Mouse (Mus musculus) kidney, postnatal 10 days (tissue): Measurements from ENCODE around the gene Tgds.
"Not testable (repeated sequence)": the region's sequence is repeated elsewhere in the genome, so short reads cannot be mapped to it uniquely, and the experiment has no call there.

Experiments used
- DNase-seq: peaks from one replicate; pipeline ENCODE4 v3.0.0; 2021; ENCODE audit warnings: mixed read lengths

The Tgds gene

GRCm38 (mm10) chr14:118132642-118132977 is at the start of gene Tgds:
TSS of gene Tgds (minus strand) at chr14:118132755.
- peak; percentile 100 for DNase-seq

DNA sequence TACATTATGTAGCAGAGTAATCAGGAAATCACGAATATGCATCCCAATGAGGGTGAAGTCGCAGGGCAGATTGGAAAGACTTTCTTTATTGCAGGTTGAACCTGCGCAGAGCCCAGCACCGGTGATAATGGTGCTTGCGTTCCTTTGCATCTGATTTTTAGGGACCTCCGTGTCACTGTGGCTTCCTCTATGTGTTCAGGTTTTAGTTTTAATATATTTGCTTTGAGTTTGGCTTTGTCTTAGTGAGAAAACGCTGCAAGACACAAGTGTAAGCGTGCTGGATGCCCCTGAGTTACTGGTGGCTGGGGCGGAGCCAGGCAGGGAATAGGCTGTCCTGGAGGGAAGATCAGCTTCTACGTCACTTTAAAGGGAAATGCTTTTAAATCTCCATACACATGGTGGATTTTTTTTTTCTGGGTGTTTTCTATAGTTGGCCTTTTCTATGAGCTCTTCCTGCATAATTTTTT is 48.2 kb upstream of the Tgds start:
- peak; percentile 64 for DNase-seq

DNA sequence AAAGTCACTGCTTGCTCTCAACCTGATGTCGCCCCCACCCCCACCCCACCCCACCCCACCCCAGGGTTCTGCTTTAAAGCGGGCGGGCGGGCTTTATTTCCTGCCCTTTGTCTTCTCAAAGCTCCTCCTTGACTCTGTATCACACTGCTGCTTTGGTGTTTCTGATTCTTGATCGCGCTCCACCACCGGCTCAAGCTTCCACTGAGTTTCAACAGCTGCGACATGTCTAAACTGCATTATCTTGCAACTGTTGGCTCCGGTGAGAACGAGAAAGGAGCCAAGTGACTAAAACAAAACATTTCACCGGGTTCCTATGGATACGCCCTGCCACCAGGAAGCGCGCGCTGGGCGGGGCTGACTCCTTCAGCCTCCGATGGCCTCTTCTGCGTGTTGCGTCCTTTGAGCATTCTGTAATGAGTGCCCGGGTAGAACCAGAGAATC is 47.6 kb upstream of the Tgds start:
- DNase-seq, result peak; percentile 74

- DNase-seq, result no peak
Measured at GRCm38 (mm10) chr14:118179701-118180100, 47.1 kb upstream of the Tgds start.

DNA sequence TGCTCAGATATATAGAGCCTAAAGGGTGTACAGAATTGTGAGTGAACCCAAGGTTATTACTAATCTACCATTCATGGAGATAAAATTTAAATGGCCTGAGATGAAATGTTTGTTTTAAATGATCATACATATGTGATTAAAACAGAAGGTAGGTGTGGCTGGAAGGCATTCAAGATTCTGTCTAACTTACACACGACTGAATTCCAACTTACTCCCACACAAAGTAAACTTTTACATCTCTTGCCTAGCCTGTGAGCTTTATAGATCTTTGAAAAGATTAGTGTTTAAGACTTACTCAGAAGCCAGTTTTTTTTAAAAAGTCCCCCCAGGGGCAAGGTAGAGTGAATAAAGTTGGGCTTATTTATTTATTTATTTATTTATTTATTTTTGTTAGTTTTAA is 46.7 kb upstream of the Tgds start:
- no peak for DNase-seq

GRCm38 (mm10) chr14:118175694-118176085 is 43.1 kb upstream of the Tgds start:
- DNase-seq, result no peak

DNA sequence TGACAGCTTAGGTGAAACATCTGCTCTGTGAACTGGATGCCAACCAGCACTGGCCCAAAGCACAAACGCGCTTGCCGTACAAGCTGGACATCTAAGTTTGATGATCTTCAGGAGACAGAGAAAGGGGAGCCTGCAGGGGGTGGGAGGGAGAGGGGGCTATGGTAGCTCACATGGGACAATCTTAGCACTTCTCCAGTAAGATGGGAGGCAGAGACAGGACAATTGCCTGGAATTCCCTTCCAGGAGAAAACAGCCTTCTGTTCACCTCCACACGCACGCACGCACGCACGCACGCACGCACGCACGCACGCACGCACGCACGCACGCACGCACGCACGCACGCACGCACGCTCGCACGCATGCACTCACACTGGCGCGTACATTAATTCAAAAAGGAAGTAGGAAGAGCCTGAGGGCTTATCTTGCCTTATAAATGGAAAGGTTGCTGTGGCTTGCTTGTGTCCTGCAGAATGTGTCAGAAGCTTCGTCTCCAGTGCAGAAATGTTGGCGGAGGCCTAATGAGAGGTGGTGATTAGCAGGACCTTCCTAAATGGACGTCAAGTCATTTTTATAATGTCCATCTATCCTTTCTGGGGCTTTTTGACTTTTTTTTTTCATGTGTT is 42.6 kb upstream of the Tgds start:
- DNase-seq, result no peak

DNA sequence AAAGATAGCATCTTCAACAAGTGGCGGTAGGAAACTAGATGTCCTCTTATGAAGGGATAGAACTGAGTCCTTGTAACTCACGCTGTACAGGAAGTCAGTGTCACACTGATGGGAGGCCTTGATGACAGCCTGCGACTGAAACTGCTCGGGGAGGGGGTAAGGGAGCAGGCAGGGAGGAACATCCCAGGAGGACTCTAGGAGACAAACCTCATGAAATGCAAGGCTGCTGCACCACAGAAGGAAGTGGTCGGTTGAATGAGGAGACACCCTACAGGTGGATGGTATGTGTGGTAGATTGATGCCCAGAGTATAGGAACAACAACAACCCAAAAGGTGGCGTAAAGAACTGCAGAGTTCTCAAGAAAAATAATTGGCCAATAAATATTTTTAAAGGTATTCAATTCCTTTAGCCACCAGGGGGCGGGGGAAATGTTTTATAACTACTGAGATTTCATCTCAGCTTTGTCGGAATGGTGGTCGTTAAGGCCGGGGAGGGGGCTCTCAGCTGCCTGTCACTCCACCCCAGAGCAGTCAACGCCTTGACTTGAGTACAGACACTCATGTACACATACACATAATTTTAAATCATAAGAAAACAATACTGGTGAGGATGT is 41.1 kb upstream of the Tgds start:
- no peak for DNase-seq

- no peak for DNase-seq
Measured at GRCm38 (mm10) chr14:118168776-118169175, 36.2 kb upstream of the Tgds start.

GRCm38 (mm10) chr14:118162640-118163039 is 30.1 kb upstream of the Tgds start:
- DNase-seq, result no peak

GRCm38 (mm10) chr14:118161751-118162150 is 29.2 kb upstream of the Tgds start:
- no peak for DNase-seq

- peak; percentile 65 for DNase-seq
Measured at GRCm38 (mm10) chr14:118157146-118157545, 24.6 kb upstream of the Tgds start.

GRCm38 (mm10) chr14:118156740-118157139 is 24.2 kb upstream of the Tgds start:
- no peak for DNase-seq

- not testable (repeated sequence) for DNase-seq
Measured at GRCm38 (mm10) chr14:118156056-118156455, 23.5 kb upstream of the Tgds start.

DNA sequence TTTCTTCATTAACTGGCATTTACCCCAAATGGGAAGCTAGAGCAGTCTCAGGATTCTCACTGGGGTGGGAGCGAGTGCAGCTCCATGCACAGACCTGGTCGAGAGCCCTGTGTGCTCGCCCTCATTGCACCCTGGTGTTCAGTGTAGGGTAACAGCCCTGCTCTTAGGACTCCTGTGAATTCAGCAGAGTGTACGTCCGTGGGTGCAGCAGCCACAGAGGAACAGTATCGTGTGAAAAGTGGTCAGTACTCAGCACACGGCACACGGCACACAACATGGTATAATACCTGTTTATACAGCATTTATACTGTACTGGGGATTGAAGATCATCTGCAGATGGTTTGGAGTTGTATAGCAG is 19.7 kb upstream of the Tgds start:
- no peak for DNase-seq

DNA sequence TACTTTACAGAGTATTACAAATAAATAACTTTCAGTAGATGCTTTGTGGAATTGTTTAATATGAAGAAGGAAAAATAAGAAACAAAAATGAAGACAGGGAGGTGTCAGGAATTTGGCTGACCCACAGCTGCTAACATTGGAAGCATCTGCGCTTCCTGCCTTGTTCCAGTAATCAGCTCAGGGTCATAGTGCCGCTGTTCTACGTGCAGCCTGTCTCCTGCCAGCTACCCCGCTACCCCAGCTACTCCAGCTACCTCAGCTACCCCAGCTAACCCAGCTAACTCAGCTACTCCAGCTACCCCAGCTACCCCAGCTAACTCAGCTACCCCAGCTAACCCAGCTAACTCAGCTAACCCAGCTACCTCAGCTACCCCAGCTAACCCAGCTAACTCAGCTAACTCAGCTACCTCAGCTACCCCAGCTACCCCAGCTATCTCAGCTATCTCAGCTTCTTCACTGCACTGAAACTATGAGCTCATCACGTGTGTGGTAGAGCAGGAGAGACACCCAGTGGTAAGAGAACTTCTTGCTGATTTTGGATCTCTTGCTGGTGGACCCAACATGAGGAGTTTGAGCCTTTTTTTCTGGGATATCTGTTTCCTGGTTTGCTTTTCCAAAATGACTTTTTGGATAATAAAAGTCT is 19.2 kb upstream of the Tgds start:
- DNase-seq, result peak; percentile 45

DNA sequence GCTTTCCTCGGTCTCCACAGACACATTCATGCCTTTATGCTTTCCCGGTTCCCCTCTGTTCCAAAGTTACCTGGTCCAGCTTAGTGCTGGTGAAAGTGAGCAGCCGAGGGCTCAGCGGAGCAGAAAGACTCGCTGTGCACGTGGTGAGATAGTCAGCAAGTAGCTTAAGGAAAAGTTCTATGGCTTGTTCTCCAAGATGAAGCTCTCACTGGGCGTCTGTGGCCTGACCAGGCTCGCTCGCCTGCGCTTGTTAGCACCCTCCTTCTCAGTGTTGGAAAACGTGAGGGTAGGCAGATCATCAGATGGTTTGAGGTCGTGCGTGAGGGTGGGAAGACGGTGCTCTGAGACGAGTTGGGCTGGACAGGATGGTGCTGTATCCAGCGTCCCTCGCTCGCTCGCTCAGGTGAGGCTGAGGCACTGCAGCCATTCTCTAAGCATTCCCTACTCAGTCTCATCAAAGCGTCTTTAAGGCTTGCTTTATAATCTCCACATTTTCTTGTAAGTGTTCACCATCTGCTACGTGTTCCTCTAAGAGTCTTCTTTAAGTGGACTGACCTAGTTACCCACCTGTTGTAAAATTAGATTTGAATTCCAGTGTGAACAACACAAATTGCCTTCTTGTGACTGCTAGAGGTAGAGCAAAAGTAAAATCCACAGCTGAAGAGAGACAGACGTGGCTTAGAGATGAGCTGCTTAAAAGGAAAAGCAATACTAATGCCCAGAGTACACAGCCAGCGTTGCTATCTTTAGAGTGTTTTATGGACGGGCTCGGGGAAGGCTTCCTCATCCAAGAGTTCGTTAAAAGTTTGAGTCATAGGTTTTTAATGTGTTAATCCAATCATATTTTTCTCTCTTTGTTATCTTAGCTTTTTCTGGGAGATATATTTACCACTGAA is 18.3 kb upstream of the Tgds start:
- DNase-seq, result no peak

- DNase-seq, result no peak
Measured at GRCm38 (mm10) chr14:118148554-118148953, 16.0 kb upstream of the Tgds start.

DNA sequence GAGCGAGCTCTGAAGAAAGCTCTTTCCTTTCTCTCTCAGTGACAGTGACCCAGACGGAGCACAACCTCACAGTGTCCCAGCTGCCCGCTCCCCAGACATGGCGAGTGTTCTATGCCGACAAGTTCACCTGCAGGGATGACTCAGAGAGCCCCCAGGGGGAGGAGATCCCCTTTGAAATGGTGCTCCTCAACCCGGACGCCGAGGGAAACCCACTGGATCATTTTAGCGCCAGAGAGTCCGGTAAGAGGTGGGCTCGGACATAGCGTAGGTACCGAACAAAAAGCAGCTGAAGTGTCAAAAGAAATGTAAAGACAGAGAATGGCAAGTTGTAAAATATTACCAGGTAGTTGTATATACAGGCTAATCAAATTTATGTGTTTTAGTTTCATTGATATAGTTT is 15.5 kb upstream of the Tgds start:
- DNase-seq, result no peak

GRCm38 (mm10) chr14:118142283-118142682 is 9.7 kb upstream of the Tgds start:
- no peak for DNase-seq

DNA sequence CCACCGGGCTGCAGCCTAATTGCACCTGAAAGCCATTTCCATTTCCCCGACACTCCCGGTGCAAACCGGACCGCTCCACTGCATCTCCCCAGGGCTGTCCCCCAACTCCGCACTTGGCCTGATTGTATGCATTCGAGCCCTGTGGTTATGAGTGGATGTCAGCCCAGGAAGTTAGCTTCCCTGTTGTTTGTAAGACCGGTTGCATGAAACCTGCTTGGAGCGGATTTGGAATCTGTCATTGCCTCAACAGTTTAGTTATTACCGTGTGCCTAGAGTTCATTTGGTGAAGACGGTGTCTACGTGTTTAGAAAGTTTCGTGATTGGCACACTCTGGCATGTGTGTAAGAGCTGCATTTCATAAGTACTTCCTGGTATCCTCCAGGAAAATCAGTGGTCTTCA is 4.9 kb upstream of the Tgds start:
- no peak for DNase-seq

- peak; percentile 99 for DNase-seq
Measured at GRCm38 (mm10) chr14:118136744-118137452, 4.3 kb upstream of the Tgds start, which contains the start of gene Gpr180. TSS of gene Gpr180 (plus strand) at chr14:118137158.
